In the genomic region with DNA sequence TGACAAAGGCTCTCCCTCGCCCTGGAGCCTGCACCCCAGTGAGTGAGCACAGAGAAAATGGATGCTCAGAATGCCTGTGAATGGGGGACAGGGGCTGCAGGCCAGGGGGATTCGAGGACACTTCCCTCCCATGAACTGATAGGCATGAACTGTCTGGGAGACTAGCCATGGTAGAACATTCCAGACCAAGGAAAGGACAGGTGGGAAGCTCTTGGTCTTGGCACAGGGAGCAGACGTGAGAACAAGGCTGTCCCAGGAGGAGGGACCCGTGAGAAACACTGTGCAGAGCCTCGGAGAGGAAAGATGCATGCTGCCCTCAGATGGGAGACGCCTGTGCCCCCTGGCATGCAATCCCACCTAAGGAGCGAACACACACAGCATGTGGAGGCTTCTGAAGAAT, we compare ENCODE assay signal across 17 mouse cellular contexts. TPM values are rescaled to one million over a fixed set of nuclear protein-coding genes. Genes with fewer than 3 reads are reported as not detected.
A peak's percentile ranks its signal among the peaks of the same experiment; 100 is the strongest.
DNase-seq lines count a peak whose midpoint lies in the region; ATAC-seq and TF ChIP-seq lines count a peak whose summit lies in the region.
"Had no signal": no experiment of that assay in that cellular context is flagged by ENCODE, and none has a peak within 500 bp of the region (broad histone marks: within the 10 kb centered on the region; RNA-seq: fewer than 3 reads in every experiment).

No protein-coding gene starts in this region.

- no peak overlapping the region for H3K9ac ChIP-seq in midbrain, embryonic 11.5 days (ENCODE audit: low read length)
- H3K9ac ChIP-seq: embryonic facial prominence, embryonic 12.5 days; forebrain, embryonic 13.5 days; forebrain, embryonic 15.5 days; forebrain, postnatal 0 days had no signal

- H3K4me3 ChIP-seq in cerebellum, adult 2 months (replicated peaks; ENCODE audit: insufficient read depth, low read depth, low read length): no peak overlapping the region
- no peak overlapping the region for H3K4me3 ChIP-seq in gastrocnemius, adult 2 months
- no peak overlapping the region for H3K4me3 ChIP-seq in midbrain, embryonic 11.5 days (ENCODE audit: low read depth, low read length)
- H3K4me3 ChIP-seq: embryonic facial prominence, embryonic 10.5 days; embryonic facial prominence, embryonic 12.5 days; forebrain, embryonic 13.5 days; forebrain, embryonic 15.5 days had no signal

- peak; percentile 64 for DNase-seq in cerebellum, adult 9-11 months
- no peak for DNase-seq in cerebellum, adult 2 months
- DNase-seq in gastrocnemius, adult 2 months: peak; percentile 15
- no peak for DNase-seq in gastrocnemius, adult 8-10 months (ENCODE audit: low spot score in 2 of 2)
- DNase-seq in heart, postnatal 10 days: peak; percentile 47 to 48
- DNase-seq in heart, postnatal 4 days: no peak
- no peak for DNase-seq in midbrain, embryonic 11.5 days (ENCODE audit: low spot score, missing footprints)
- DNase-seq: adrenal gland, adult 2 months; adrenal gland, postnatal 10 days; adrenal gland, postnatal 25 days; cerebellum, adult 18-20 months; forebrain, postnatal 0 days had no signal

- TF ChIP-seq POLR2A in cerebellum, adult 2 months (IDR thresholded peaks at IDR 0.05; ENCODE audit: borderline replicate concordance, insufficient read depth, low read length): no peak

- H3K4me1 ChIP-seq in cerebellum, adult 2 months (ENCODE audit: control insufficient read depth, insufficient read depth, low read length): peaks cover 75% of the 10 kb centered on the region
- no peaks in the 10 kb centered on the region for H3K4me1 ChIP-seq in midbrain, embryonic 11.5 days (ENCODE audit: control insufficient read depth, insufficient read depth, low read length)

- WGBS in cerebellum, adult 2 months: 39% methylated on average over 7 of the region's 7 CpGs
- 68% methylated on average over 7 of the region's 7 CpGs for WGBS in midbrain, embryonic 11.5 days

- H3K4me2 ChIP-seq in midbrain, embryonic 11.5 days: no peak overlapping the region
- H3K4me2 ChIP-seq: embryonic facial prominence, embryonic 12.5 days; forebrain, embryonic 13.5 days; forebrain, embryonic 15.5 days had no signal

- intact Hi-C loops in gastrocnemius, adult 2 months (cut with DNase I): loop anchor here (5.0 kb wide), 1 partner anchor 92 kb away; no protein-coding TSS in a partner anchor
- intact Hi-C loops in heart, postnatal 10 days (cut with DNase I): loop anchor here (2.0 kb wide), 1 partner anchor 39 kb away; no protein-coding TSS in a partner anchor

- no peaks in the 10 kb centered on the region for H3K9me3 ChIP-seq in midbrain, embryonic 11.5 days (ENCODE audit: control insufficient read depth, low read length)
- H3K9me3 ChIP-seq: embryonic facial prominence, embryonic 10.5 days; embryonic facial prominence, embryonic 12.5 days; forebrain, embryonic 13.5 days; forebrain, embryonic 15.5 days had no signal

- no peaks in the 10 kb centered on the region for H3K27me3 ChIP-seq in cerebellum, adult 2 months (ENCODE audit: control insufficient read depth, insufficient read depth, low read length)
- no peaks in the 10 kb centered on the region for H3K27me3 ChIP-seq in midbrain, embryonic 11.5 days (ENCODE audit: control insufficient read depth, insufficient read depth, low read length)
- H3K27me3 ChIP-seq: embryonic facial prominence, embryonic 12.5 days; forebrain, embryonic 13.5 days; forebrain, embryonic 15.5 days had no signal

- TF ChIP-seq CTCF in cerebellum, adult 2 months (IDR thresholded peaks at IDR 0.05; ENCODE audit: borderline replicate concordance, insufficient read depth, low read depth, low read length): no peak
- no peak for TF ChIP-seq CTCF in gastrocnemius, adult 2 months (IDR thresholded peaks at IDR 0.05)

- ATAC-seq in midbrain, embryonic 11.5 days (ENCODE audit: low FRiP score): no peak
- ATAC-seq: forebrain, embryonic 13.5 days; forebrain, embryonic 15.5 days; forebrain, postnatal 0 days had no signal

- no peaks in the 10 kb centered on the region for H3K36me3 ChIP-seq in midbrain, embryonic 11.5 days (ENCODE audit: control insufficient read depth, insufficient read depth, low read length)
- H3K36me3 ChIP-seq: embryonic facial prominence, embryonic 10.5 days; embryonic facial prominence, embryonic 12.5 days; forebrain, embryonic 15.5 days had no signal

- no peak overlapping the region for H3K27ac ChIP-seq in cerebellum, adult 2 months (ENCODE audit: insufficient read depth, low read length)
- no peak overlapping the region for H3K27ac ChIP-seq in gastrocnemius, adult 2 months
- H3K27ac ChIP-seq in midbrain, embryonic 11.5 days (ENCODE audit: low read depth, low read length): no peak overlapping the region
- H3K27ac ChIP-seq: embryonic facial prominence, embryonic 10.5 days; embryonic facial prominence, embryonic 12.5 days; forebrain, embryonic 13.5 days; forebrain, embryonic 15.5 days had no signal

RNA-seq across cellular contexts. Expression of gene Abtb1, which starts 17.6 kb away (rescaled TPM):
- 116 TPM in 2 replicates for polyA plus RNA-seq in cerebellum, adult 2 months (2012; rRNA removed)
- 10 to 100 TPM; 16.9 to 22.7 TPM for total RNA-seq in gastrocnemius, adult 2 months (2021)
- total RNA-seq in gastrocnemius, adult 8-10 months (2022): 10 to 100 TPM; 21.1 to 25.9 (median 22.0) TPM
- total RNA-seq in heart, postnatal 10 days (2021): 10 to 100 TPM; 18.7 to 21.0 TPM
- total RNA-seq in heart, postnatal 4 days (2021): 10 to 100 TPM; 14.8 to 19.6 TPM
- polyA plus RNA-seq in midbrain, embryonic 11.5 days (2014; fragmentation: Nextera tagmentation; extraction: Ambion mirVana): 15.4 and 17.4 TPM in 2 replicates

RNA-seq across cellular contexts. Expression of gene Podxl2, which starts 50.7 kb away (rescaled TPM):
- 538 and 541 TPM in 2 replicates for polyA plus RNA-seq in cerebellum, adult 2 months (2012; rRNA removed)
- total RNA-seq in gastrocnemius, adult 2 months (2021): 10 to 100 TPM; 48.5 to 55.1 TPM
- 10 to 100 TPM; 66.1 to 68.8 (median 66.9) TPM for total RNA-seq in gastrocnemius, adult 8-10 months (2022)
- total RNA-seq in heart, postnatal 10 days (2021): 10 to 100 TPM; 49.9 to 54.8 TPM
- 10 to 100 TPM; 61.1 to 65.1 TPM for total RNA-seq in heart, postnatal 4 days (2021)
- polyA plus RNA-seq in midbrain, embryonic 11.5 days (2014; fragmentation: Nextera tagmentation; extraction: Ambion mirVana): 118 and 119 TPM in 2 replicates
- total RNA-seq: MEL had no signal

Comparison
In these comparisons a context has a peak if more than half of its experiments do, and no peak if none do; other contexts are left out.
1. DNase-seq: peak in cerebellum, adult 9-11 months (single experiment), gastrocnemius, adult 2 months (single experiment) and heart, postnatal 10 days (2 of 2); none in cerebellum, adult 2 months (0 of 2), gastrocnemius, adult 8-10 months (0 of 2), heart, postnatal 4 days (single experiment) and midbrain, embryonic 11.5 days (single experiment).